Mouse (Mus musculus): ENCODE results near the gene Tulp3.

GRCm38 (mm10) chr6:128398996-128399395 lies 43.3 kb upstream of the Tulp3 start, which contains the start of gene Nrip2:
- TF ChIP-seq POLR2A (IDR thresholded peaks at IDR 0.05; ENCODE audit: insufficient read depth, low read depth, low read length): no peak
- TF ChIP-seq CTCF (IDR thresholded peaks at IDR 0.05; ENCODE audit: insufficient read depth, low read depth, low read length): no peak

Measured in olfactory bulb, adult 2 months (tissue).